Mouse (Mus musculus) forebrain, embryonic 16.5 days (tissue): Measurements from ENCODE around the gene Neurl2. TPM values are rescaled to one million over a fixed set of nuclear protein-coding genes. Genes with fewer than 3 reads are reported as not detected.

Experiments
- ATAC-seq: fragments of 200-750 bp; cut with Nextera tagmentation; 2 replicates; pipeline ENCODE4 v1.8.0; 2017; ENCODE audit warnings: mild to moderate bottlenecking, moderate library complexity
- H3K27ac ChIP-seq: fragments of 300-500 bp; sonication (generic); 2 replicates; pipeline ENCODE4 v1.5.1; 2014; ENCODE audit warnings: low read length, control low read depth
- H3K27me3 ChIP-seq: fragments of 300-500 bp; sonication (generic); replicated peaks from 2 replicates; pipeline ENCODE4 v1.6.1; 2014; ENCODE audit warnings: low read length; ENCODE audit not compliant: control insufficient read depth, insufficient read depth
- H3K36me3 ChIP-seq: fragments of 300-500 bp; sonication (generic); 2 replicates; pipeline ENCODE4 v1.6.1; 2014; ENCODE audit not compliant: control insufficient read depth, insufficient read depth
- H3K4me1 ChIP-seq: fragments of 300-500 bp; sonication (generic); replicated peaks from 2 replicates; pipeline ENCODE4 v1.6.1; 2014; ENCODE audit warnings: low read length; ENCODE audit not compliant: control insufficient read depth, insufficient read depth
- H3K4me2 ChIP-seq: fragments of 300-500 bp; sonication (generic); 2 replicates; pipeline ENCODE4 v1.6.1; 2014; ENCODE audit warnings: mild to moderate bottlenecking, low read length, control low read depth
- H3K4me3 ChIP-seq: fragments of 300-500 bp; sonication (generic); replicated peaks from 2 replicates; pipeline ENCODE4 v1.5.1; 2014; ENCODE audit warnings: mild to moderate bottlenecking, low read length, control low read depth
- H3K9ac ChIP-seq: fragments of 300-500 bp; sonication (generic); replicated peaks from 2 replicates; pipeline ENCODE4 v1.6.1; 2014; ENCODE audit warnings: low read depth, low read length, control low read depth
- H3K9me3 ChIP-seq: fragments of 300-500 bp; sonication (generic); 2 replicates; pipeline ENCODE4 v1.6.1; 2016; ENCODE audit warnings: low read length; ENCODE audit not compliant: control insufficient read depth
- WGBS: fragments of 180-500 bp; shearing (Covaris S2); extraction: QIAGEN DNeasy Blood & Tissue Kit; methylation state at CpG from one replicate; pipeline ENCODE4 v1.1.7; 2014; 5-methylcytosine and 5-hydroxymethylcytosine counted together
- polyA plus RNA-seq: library from polyadenylated mRNA; unstranded; fragments of >200 nt; fragmentation: Nextera tagmentation; extraction: Ambion mirVana; gene quantifications from 2 replicates; pipeline ENCODE4 v1.2.1, GENCODE M21; 2015

Gene Neurl2
- polyA plus RNA-seq, 1 experiment from 2014 or later: 7.0 TPM

GRCm38 (mm10) chr2:164835164-164835563 lies 1.9 kb upstream of the Neurl2 start:
- WGBS: 95% methylated on average over 4 of the region's 4 CpGs
- H3K4me2 ChIP-seq: no peak overlapping the region

DNA sequence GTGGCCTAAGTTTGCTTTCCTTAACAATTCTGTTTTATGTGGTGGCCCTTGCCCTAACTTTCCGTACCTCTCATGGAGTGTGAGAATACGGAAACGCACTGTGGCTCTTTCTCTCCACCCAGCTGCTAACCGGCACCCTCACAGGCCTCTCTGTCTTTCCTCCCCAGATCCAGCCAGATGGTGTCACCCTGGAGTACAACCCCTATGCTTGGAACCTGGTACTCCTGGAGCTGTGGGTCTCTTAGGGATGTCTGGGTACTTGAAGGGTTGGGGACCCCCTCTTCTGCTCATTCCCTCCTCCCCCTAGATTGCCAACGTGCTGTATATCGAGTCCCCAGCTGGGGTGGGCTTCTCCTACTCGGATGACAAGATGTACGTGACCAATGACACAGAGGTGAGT lies 1.3 kb upstream of the Neurl2 start:
- Histone ChIP-seq H3K4me1 (peaks cover 20% of the 10 kb centered on the region), H3K27ac (no peak overlapping the region), H3K9ac (peak overlapping the region; percentile 86; the same call in 1 of the 2 replicates), H3K4me2 (peak overlapping the region; percentile 98), H3K4me3 (peak overlapping the region; percentile 82), H3K36me3 (peaks cover 1% of the 10 kb centered on the region; the same call in 1 of the 2 replicates), H3K27me3 (no peaks in the 10 kb centered on the region), H3K9me3 (no peaks in the 10 kb centered on the region)
- no peak for ATAC-seq
- WGBS: 48% methylated on average over 8 of the region's 8 CpGs

More at GRCm38 (mm10) chr2:164835164-164835563, 1.9 kb upstream of the Neurl2 start:
- peaks cover 2% of the 10 kb centered on the region; the same call in 1 of the 2 replicates for H3K36me3 ChIP-seq
- no peak overlapping the region for H3K4me3 ChIP-seq
- peaks cover 20% of the 10 kb centered on the region for H3K4me1 ChIP-seq
- H3K9ac ChIP-seq: no peak overlapping the region
- ATAC-seq: no peak
- H3K27me3 ChIP-seq: no peaks in the 10 kb centered on the region
- no peaks in the 10 kb centered on the region for H3K9me3 ChIP-seq
- no peak overlapping the region for H3K27ac ChIP-seq

GRCm38 (mm10) chr2:164832748-164833301 lies 431 bp downstream of the Neurl2 start, which contains the start of gene Ctsa:
Gene Ctsa (plus strand): TSS chr2:164832873.
- Histone ChIP-seq H3K36me3 (peaks cover 4% of the 10 kb centered on the region; the same call in 1 of the 2 replicates), H3K9me3 (no peaks in the 10 kb centered on the region), H3K4me2 (peak within 1 kb of the TSS; percentile 98), H3K9ac (peak within 1 kb of the TSS; percentile 86), H3K4me3 (peak within 1 kb of the TSS; percentile 82), H3K27ac (peak within 1 kb of the TSS; percentile 82), H3K27me3 (no peaks in the 10 kb centered on the region), H3K4me1 (peaks cover 20% of the 10 kb centered on the region)
- peak; percentile 79 for ATAC-seq
- under 1% methylated on average over 35 of the region's 35 CpGs for WGBS

DNA sequence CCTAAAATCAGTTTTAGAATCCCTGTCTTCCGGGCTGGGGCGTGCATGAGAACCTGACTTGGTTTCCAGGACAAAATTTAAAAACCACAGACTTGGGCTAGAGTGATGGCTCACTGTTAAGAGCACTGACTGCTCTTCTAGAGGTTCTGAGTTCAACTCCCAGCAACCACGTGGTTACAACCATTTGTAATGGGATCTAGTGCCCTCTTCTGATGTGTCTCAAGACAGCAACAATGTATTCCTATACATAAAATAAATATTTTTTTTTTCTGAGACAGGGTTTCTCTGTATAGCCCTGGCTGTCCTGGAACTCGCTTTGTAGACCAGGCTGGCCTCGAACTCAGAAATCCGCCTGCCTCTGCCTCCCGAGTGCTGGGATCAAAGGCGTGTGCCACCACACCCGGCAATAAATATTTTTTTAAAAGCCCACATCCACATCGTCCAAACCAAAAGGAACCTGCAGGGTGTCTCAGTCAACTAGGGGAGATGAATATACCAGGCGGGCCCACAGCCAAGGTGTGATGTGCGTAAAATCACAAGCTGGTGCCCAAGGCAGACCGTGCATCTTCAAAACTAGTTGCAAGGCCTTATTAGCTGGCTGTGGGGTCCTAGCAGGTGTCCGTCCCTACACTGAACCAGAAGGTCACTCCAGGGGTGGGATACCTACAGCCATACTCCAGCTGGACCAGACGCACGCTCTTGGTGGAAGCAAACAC lies 1.1 kb downstream of the Neurl2 start:
- WGBS: 61% methylated on average over 16 of the region's 16 CpGs
- Histone ChIP-seq H3K27me3 (no peaks in the 10 kb centered on the region), H3K4me1 (peaks cover 20% of the 10 kb centered on the region), H3K36me3 (peaks cover 8% of the 10 kb centered on the region; the same call in 1 of the 2 replicates), H3K27ac (peak overlapping the region; percentile 82), H3K4me2 (peak overlapping the region; percentile 98), H3K4me3 (peak overlapping the region; percentile 82), H3K9ac (peak overlapping the region; percentile 86), H3K9me3 (no peaks in the 10 kb centered on the region)
- no peak for ATAC-seq

- ATAC-seq: no peak
- H3K27me3 ChIP-seq: no peaks in the 10 kb centered on the region
- 82% methylated on average over 10 of the region's 10 CpGs for WGBS
- peaks cover 9% of the 10 kb centered on the region; the same call in 1 of the 2 replicates for H3K36me3 ChIP-seq
- no peak overlapping the region for H3K9ac ChIP-seq
- H3K4me3 ChIP-seq: no peak overlapping the region
- H3K4me2 ChIP-seq: no peak overlapping the region
- H3K4me1 ChIP-seq: peaks cover 20% of the 10 kb centered on the region
- H3K9me3 ChIP-seq: no peaks in the 10 kb centered on the region
- no peak overlapping the region for H3K27ac ChIP-seq
Observed at GRCm38 (mm10) chr2:164831029-164831428, 2.2 kb downstream of the Neurl2 start.

DNA sequence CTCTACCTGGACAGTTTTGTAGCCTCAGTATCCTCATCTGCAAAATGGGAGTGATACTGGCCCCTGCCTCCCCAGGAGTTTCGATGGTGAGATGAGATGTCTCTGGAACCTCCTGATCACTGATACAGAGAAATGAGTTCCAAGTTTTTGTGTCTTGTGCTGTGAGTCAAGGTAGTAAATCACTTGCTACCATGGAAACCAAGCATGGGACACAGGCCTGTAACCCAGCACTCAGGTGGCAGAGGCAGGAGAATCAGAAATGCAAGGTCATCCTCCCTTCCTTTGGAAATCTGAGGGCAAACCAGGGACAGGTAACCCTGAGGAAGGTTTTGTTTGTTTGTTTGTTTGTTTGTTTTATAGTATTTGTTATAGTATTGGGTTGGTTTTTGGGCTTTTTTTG lies 4.2 kb downstream of the Neurl2 start:
- H3K27ac ChIP-seq: no peak overlapping the region
- no peak overlapping the region for H3K4me2 ChIP-seq
- WGBS: 100% methylated on average over 1 of the region's 1 CpGs
- H3K4me1 ChIP-seq: peaks cover 7% of the 10 kb centered on the region
- no peak overlapping the region for H3K4me3 ChIP-seq
- no peak overlapping the region for H3K9ac ChIP-seq
- no peaks in the 10 kb centered on the region for H3K9me3 ChIP-seq
- H3K27me3 ChIP-seq: no peaks in the 10 kb centered on the region
- ATAC-seq: no peak
- H3K36me3 ChIP-seq: peaks cover 21% of the 10 kb centered on the region; the same call in 1 of the 2 replicates

DNA sequence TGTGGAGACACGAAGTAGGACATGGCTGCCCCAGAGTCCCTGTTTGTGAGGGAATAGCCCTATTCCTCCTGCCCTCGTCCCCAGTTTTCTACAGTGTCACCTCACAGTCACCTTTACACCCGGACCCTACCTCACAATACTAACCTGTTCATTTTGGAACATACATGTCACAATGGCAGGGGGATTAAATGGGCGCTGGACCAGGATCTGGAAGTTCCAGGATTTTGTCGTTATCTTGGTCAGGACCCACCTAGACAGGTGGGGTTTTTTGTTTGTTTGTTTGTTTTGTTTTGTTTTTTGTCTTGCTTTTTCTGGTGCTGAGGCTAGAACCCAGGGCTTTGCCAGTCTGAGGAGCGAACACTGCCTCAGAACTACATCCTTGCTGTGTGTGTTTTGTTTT lies 4.8 kb downstream of the Neurl2 start, which contains the start of gene Spata25:
TSS of gene Spata25 (minus strand) at position 101 of the 400 bp plus-strand sequence.
- H3K27me3 ChIP-seq: no peaks in the 10 kb centered on the region
- H3K4me1 ChIP-seq: peaks cover 10% of the 10 kb centered on the region
- no peak for ATAC-seq
- no peak within 1 kb of the TSS for H3K27ac ChIP-seq
- H3K4me3 ChIP-seq: no peak within 1 kb of the TSS
- 92% methylated on average over 6 of the region's 6 CpGs for WGBS
- no peaks in the 10 kb centered on the region for H3K9me3 ChIP-seq
- peaks cover 21% of the 10 kb centered on the region; the same call in 1 of the 2 replicates for H3K36me3 ChIP-seq
- H3K9ac ChIP-seq: no peak within 1 kb of the TSS
- no peak within 1 kb of the TSS for H3K4me2 ChIP-seq

GRCm38 (mm10) chr2:164827146-164827850 lies 6.0 kb downstream of the Neurl2 start:
- no peak overlapping the region for H3K4me3 ChIP-seq
- 89% methylated on average over 16 of the region's 16 CpGs for WGBS
- peaks cover 21% of the 10 kb centered on the region; the same call in 1 of the 2 replicates for H3K36me3 ChIP-seq
- H3K27me3 ChIP-seq: no peaks in the 10 kb centered on the region
- no peaks in the 10 kb centered on the region for H3K9me3 ChIP-seq
- ATAC-seq: no peak
- peaks cover 11% of the 10 kb centered on the region for H3K4me1 ChIP-seq
- no peak overlapping the region for H3K4me2 ChIP-seq
- no peak overlapping the region for H3K27ac ChIP-seq
- H3K9ac ChIP-seq: no peak overlapping the region

- H3K4me2 ChIP-seq: no peak overlapping the region
- no peak overlapping the region for H3K9ac ChIP-seq
- H3K4me3 ChIP-seq: no peak overlapping the region
- WGBS: 96% methylated on average over 17 of the region's 17 CpGs
- ATAC-seq: no peak
- peaks cover 25% of the 10 kb centered on the region for H3K36me3 ChIP-seq
- no peaks in the 10 kb centered on the region for H3K27me3 ChIP-seq
- H3K9me3 ChIP-seq: no peaks in the 10 kb centered on the region
- no peak overlapping the region for H3K27ac ChIP-seq
- peaks cover 14% of the 10 kb centered on the region for H3K4me1 ChIP-seq
Observed at GRCm38 (mm10) chr2:164825521-164825920, 7.7 kb downstream of the Neurl2 start.
